Mouse (Mus musculus) left cerebral cortex, adult 2 months (tissue): Measurements from ENCODE around the gene Taf8. TPM values are rescaled to one million over a fixed set of nuclear protein-coding genes. Genes with fewer than 3 reads are reported as not detected.

Experiments used
- DNase-seq, 2 experiments: peaks; one replicate each; pipeline ENCODE4 v3.0.0; 2021 to 2022; ENCODE audit warnings: low spot score in 2 of 2, mixed read lengths in 1 of 2; ENCODE audit errors: extremely low spot score in 1 of 2
- H3K27ac ChIP-seq: fragments of 200-600 bp; 2 replicates; pipeline ENCODE4 v1.8.1; 2022
- H3K4me3 ChIP-seq: fragments of 200-600 bp; 2 replicates; pipeline ENCODE4 v1.8.1; 2022
- CTCF ChIP-seq: fragments of 200-600 bp; IDR thresholded peaks from 2 replicates; pipeline ENCODE4 v1.8.1; 2022; ENCODE audit warnings: antibody characterized with exemption, mild to moderate bottlenecking, moderate library complexity
- intact Hi-C: fragments of 180-260 bp; cut with DNase I; formaldehyde crosslinking; loops from one replicate; pipeline ENCODE4 v1.15.1; 2025
- total RNA-seq, 2 experiments: library from RNA; stranded (reverse); gene quantifications; 2 replicates each; pipeline ENCODE4 v1.2.3; 2021

Gene Taf8
- total RNA-seq, 2 experiments from 2014 or later: 17.3 to 22.0 TPM

DNA sequence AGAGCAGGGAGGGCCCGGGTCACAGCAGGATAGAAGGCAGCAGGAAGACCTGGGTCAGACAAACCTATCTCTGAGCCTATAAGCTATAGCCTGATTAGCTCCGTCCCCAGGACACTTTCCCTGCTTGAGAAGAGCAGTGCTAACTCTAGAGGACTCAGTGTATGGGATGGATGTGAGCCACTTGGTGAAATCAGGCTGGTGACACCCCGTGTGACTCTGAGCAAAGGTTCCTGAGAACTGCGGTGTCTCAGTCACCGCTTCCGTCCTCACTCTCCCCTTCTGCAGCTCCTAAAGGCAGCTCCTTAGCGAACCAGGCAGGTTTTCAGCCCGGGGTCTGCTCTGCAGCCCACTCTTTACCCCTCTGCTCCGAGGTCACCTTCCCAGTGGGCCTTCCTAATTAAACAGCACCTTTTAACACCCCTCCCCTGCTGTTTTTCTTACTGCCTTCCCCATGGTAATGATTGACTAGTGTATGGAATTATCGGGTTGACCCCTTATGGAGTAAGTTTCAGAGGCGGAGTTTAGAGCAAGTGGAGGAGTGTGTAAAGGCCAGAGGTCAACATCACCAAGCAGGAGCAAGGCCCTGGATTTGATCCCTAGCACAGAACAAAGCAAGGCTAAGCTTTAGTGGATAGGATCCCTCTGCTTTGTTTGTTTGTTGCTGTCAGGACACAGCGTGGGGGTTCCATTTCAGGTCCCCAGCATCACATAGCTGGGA is 37.7 kb downstream of the Taf8 start:
- no peak for TF ChIP-seq CTCF
- H3K4me3 ChIP-seq: no peak overlapping the region
- intact Hi-C loops: no loop called here
- DNase-seq: no peak
- no peak overlapping the region for H3K27ac ChIP-seq

DNA sequence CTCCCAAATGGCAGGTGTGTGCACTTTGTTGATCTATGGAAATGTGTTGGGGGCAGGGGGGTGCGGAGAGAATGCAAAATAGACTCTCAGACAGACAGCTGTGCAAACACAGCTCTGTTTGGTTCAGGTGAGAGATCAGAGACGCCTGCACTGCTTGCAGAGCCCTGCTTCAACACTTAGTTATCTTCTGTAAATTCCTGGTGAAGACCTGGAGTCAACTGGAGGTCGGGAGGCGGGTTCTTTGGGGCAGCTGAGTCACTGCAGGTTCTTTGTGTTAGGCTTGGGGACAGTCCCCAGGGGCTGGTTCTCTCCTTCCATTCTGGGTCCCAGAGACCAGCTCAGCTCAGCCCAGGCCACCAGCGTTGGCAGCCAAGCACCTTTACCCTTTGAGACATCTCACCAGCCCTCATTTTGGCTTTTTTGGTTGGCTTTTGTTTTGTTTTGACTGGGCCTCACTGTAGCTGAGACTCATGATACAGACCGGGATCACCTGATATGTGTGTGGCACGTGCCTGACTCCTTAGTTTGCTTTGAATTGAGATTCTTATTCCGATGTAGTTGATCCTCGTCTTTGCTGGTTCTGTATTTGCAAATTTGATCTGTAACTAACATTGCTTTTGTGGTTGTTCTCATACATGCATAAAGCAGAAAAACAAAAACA is 39.2 kb downstream of the Taf8 start:
- DNase-seq: no peak
- Histone ChIP-seq H3K4me3 (no peak overlapping the region), H3K27ac (no peak overlapping the region)
- intact Hi-C loops: no loop called here
- TF ChIP-seq CTCF: no peak

- no peak for DNase-seq
- intact Hi-C loops: no loop called here
- H3K27ac ChIP-seq: no peak overlapping the region
- no peak for TF ChIP-seq CTCF
- no peak overlapping the region for H3K4me3 ChIP-seq
These were observed 39.9 kb downstream of the Taf8 start for GRCm38 (mm10) chr17:47462209-47462608.

- intact Hi-C loops: no loop called here
- Histone ChIP-seq H3K4me3 (no peak overlapping the region), H3K27ac (no peak overlapping the region)
- TF ChIP-seq CTCF: no peak
- DNase-seq: no peak
These were observed 40.4 kb downstream of the Taf8 start for GRCm38 (mm10) chr17:47461688-47462087.

GRCm38 (mm10) chr17:47459341-47459919 is 42.7 kb downstream of the Taf8 start:
- intact Hi-C loops: no loop called here
- Histone ChIP-seq H3K27ac (no peak overlapping the region), H3K4me3 (no peak overlapping the region)
- no peak for TF ChIP-seq CTCF
- DNase-seq: no peak

DNA sequence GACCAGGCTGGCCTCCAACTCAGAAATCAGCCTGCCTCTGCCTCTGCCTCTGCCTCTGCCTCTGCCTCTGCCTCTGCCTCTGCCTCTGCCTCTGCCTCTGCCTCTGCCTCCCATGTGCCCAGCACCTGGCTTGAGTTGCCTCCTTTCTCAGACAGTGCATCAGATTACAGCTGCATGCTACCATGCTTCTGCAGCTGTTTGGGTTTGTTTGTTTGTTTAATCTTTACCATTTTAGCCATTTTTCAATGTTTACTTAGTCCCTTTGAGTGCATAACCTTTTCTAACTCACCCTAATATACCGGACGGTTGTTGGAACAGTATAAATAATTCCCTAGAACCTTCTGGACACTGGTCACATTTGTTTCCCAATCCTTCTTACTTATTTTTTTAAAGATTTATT is 43.2 kb downstream of the Taf8 start:
- TF ChIP-seq CTCF: no peak
- intact Hi-C loops: no loop called here
- Histone ChIP-seq H3K4me3 (no peak overlapping the region), H3K27ac (no peak overlapping the region)
- DNase-seq: no peak

- no peak for TF ChIP-seq CTCF
- Histone ChIP-seq H3K4me3 (no peak overlapping the region), H3K27ac (no peak overlapping the region)
- intact Hi-C loops: no loop called here
- no peak for DNase-seq
These were observed 43.8 kb downstream of the Taf8 start for GRCm38 (mm10) chr17:47458310-47458709.

GRCm38 (mm10) chr17:47454675-47455074 is 47.4 kb downstream of the Taf8 start:
- Histone ChIP-seq H3K4me3 (no peak overlapping the region), H3K27ac (no peak overlapping the region)
- TF ChIP-seq CTCF: no peak
- no peak for DNase-seq
- intact Hi-C loops: no loop called here

DNA sequence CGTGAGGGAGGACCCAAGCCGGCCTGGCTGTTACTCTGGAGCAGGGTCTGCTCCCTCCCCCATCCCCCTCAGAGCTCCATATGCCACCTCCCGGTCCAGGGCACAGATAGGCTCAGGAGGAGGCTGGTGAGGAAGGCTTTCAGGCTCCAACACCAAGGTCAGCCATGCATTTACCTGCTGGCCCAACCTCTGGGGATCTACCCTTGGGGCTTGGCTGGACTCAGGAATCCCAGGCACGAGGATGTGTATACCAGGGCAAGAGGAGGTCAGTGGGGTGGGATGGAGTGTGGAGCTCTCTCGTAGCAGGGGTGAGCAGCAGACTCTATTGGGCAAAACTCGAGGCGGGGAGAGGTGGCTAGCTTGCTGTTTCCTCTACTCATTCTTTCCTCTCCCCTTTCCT is 49.2 kb downstream of the Taf8 start:
- intact Hi-C loops: no loop called here
- H3K4me3 ChIP-seq: no peak overlapping the region
- H3K27ac ChIP-seq: no peak overlapping the region
- no peak for DNase-seq
- no peak for TF ChIP-seq CTCF

- intact Hi-C loops: no loop called here
- no peak for TF ChIP-seq CTCF
- H3K27ac ChIP-seq: no peak overlapping the region
- DNase-seq: no peak
- H3K4me3 ChIP-seq: no peak overlapping the region
These were observed 51.1 kb downstream of the Taf8 start for GRCm38 (mm10) chr17:47450880-47451565.

- H3K4me3 ChIP-seq: no peak overlapping the region
- DNase-seq: no peak
- TF ChIP-seq CTCF: no peak
- intact Hi-C loops: no loop called here
- H3K27ac ChIP-seq: no peak overlapping the region
These were observed 51.9 kb downstream of the Taf8 start for GRCm38 (mm10) chr17:47450239-47450638.

DNA sequence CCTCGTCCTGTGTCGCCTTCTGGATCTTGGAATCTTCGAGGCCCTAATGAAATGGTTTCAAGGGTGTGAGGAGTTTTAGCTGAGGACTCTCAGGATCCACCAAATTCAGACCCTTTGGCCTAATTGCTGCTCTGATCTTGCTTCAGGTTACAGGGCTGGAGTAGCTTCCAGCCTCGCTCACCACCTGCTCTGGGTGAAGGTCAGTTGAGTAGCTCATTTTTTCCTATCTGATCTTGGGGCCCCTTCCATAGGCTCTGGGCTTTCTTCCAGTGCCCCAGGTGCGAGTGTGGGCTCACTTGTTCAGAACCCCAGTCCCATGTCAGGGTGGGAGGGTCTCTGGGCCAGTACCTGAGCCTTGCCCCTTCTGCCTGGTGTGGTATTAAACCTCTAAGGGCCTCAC is 52.7 kb downstream of the Taf8 start:
- DNase-seq: no peak
- intact Hi-C loops: no loop called here
- Histone ChIP-seq H3K4me3 (no peak overlapping the region), H3K27ac (no peak overlapping the region)
- no peak for TF ChIP-seq CTCF
